Mouse (Mus musculus): Measurements from ENCODE around the gene Csnk2b. TPM values are rescaled to one million over a fixed set of nuclear protein-coding genes. Genes with fewer than 3 reads are reported as not detected.

Gene Csnk2b
- polyA plus RNA-seq, 1 experiment from 2014 or later, result 190 TPM

- peak overlapping the region; percentile 85 for H3K9ac ChIP-seq
- no peak for ATAC-seq (ENCODE audit: insufficient number of reproducible peaks, low FRiP score)
- no peaks in the 10 kb centered on the region for H3K9me3 ChIP-seq (replicated peaks)
- H3K4me2 ChIP-seq, result peak overlapping the region; percentile 92
- H3K4me1 ChIP-seq (replicated peaks), result peaks cover 27% of the 10 kb centered on the region
- no peaks in the 10 kb centered on the region for H3K27me3 ChIP-seq (replicated peaks)
- peak overlapping the region; percentile 76 for H3K4me3 ChIP-seq
- peak overlapping the region; percentile 34; the same call in 1 of the 2 replicates for H3K27ac ChIP-seq (ENCODE audit: poor library complexity, severe bottlenecking)
- WGBS, result under 1% methylated on average over 33 of the region's 33 CpGs
- H3K36me3 ChIP-seq, result peaks cover 51% of the 10 kb centered on the region
Observed at GRCm38 (mm10) chr17:35120745-35121142, 1.1 kb downstream of the Csnk2b start.

DNA sequence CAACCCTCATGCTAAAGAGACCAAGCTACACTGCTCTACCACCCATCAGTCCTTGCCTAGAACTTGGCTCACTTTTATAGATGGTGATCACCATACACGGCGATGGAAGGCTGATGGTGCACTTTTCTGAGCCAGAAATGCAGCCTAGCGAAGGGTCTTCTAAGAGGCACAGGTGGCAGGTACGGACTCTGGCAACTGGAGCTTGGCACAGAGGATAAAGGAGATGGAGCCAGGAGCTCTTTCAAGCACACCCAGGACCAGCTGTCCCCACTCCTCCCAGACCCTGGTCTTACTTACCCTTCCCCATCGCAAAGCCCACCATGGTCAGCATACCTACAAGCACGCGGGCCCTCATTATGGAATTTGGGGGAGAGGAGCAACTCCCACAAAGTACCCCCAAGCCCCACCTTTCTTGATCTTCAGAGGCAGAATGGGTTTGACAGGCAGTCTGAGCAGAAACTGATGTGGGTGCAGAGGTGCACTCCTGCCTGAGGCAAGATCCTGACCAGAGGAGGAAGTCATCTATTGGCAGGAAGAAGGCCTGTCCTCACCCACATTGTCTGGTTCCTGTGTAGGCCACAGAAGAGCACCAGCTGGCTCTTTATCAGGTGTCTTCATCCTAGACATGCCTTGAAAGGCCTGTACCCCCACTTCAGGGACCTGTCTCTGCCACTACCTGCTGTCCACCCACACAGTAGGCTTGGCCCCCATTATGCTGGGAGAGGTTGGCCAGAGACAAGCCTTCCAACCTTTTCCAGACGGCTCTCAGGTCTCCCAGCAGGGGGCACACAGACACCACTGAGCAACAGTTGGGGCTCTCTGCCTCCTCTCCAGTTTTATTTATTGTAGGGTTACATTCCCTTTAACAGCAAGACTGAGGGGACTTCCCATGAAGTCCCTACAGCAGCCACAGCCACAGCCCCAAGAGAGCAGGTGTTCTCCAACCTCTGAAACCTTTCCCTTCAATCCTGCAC is 6.5 kb downstream of the Csnk2b start, which contains the start of gene Ly6g5b:
TSS of gene Ly6g5b (minus strand) at position 383 of the 974 bp plus-strand sequence.
- peaks cover 8% of the 10 kb centered on the region for H3K4me1 ChIP-seq (replicated peaks)
- H3K4me2 ChIP-seq, result no peak within 1 kb of the TSS
- no peak within 1 kb of the TSS for H3K4me3 ChIP-seq
- H3K27me3 ChIP-seq (replicated peaks), result 0 out of 2 replicates have a peak, but pooled peaks cover 3% of the 10 kb centered on the region
- no peak within 1 kb of the TSS for H3K27ac ChIP-seq (ENCODE audit: poor library complexity, severe bottlenecking)
- WGBS, result 84% methylated on average over 8 of the region's 8 CpGs
- no peaks in the 10 kb centered on the region for H3K9me3 ChIP-seq (replicated peaks)
- H3K9ac ChIP-seq, result no peak within 1 kb of the TSS
- peaks cover 57% of the 10 kb centered on the region for H3K36me3 ChIP-seq
- ATAC-seq (ENCODE audit: insufficient number of reproducible peaks, low FRiP score), result no peak

- H3K4me2 ChIP-seq, result peak overlapping the region; percentile 38; the same call in 1 of the 2 replicates
- 50% methylated on average over 9 of the region's 9 CpGs for WGBS
Observed at GRCm38 (mm10) chr17:35111774-35112173, 10.1 kb downstream of the Csnk2b start.

GRCm38 (mm10) chr17:35108097-35108496 is 13.8 kb downstream of the Csnk2b start, which contains the start of gene Ly6g5c:
Ly6g5c (plus strand) TSS chr17:35108279.
- no peaks in the 10 kb centered on the region for H3K9me3 ChIP-seq (replicated peaks)
- peaks cover 9% of the 10 kb centered on the region for H3K36me3 ChIP-seq
- ATAC-seq (ENCODE audit: insufficient number of reproducible peaks, low FRiP score), result no peak
- H3K27me3 ChIP-seq (replicated peaks), result 0 out of 2 replicates have a peak, but pooled peaks cover 3% of the 10 kb centered on the region
- WGBS, result 78% methylated on average over 6 of the region's 6 CpGs
- peaks cover 6% of the 10 kb centered on the region for H3K4me1 ChIP-seq (replicated peaks)
- H3K4me2 ChIP-seq, result no peak within 1 kb of the TSS
- no peak within 1 kb of the TSS for H3K27ac ChIP-seq (ENCODE audit: poor library complexity, severe bottlenecking)
- H3K9ac ChIP-seq, result no peak within 1 kb of the TSS
- no peak within 1 kb of the TSS for H3K4me3 ChIP-seq

More at GRCm38 (mm10) chr17:35111774-35112173, 10.1 kb downstream of the Csnk2b start:
- Histone ChIP-seq H3K9ac (no peak overlapping the region), H3K27me3 (replicated peaks) (0 out of 2 replicates have a peak, but pooled peaks cover 3% of the 10 kb centered on the region), H3K9me3 (replicated peaks) (no peaks in the 10 kb centered on the region), H3K36me3 (peaks cover 29% of the 10 kb centered on the region), H3K4me1 (replicated peaks) (no peaks in the 10 kb centered on the region), H3K4me3 (no peak overlapping the region), H3K27ac (ENCODE audit: poor library complexity, severe bottlenecking) (0 out of 2 replicates have a peak overlapping the region, but pooled peaks have one; percentile 41)
- ATAC-seq (ENCODE audit: insufficient number of reproducible peaks, low FRiP score), result no peak

- no peak for ATAC-seq (ENCODE audit: insufficient number of reproducible peaks, low FRiP score)
- no peak overlapping the region for H3K27ac ChIP-seq (ENCODE audit: poor library complexity, severe bottlenecking)
- H3K27me3 ChIP-seq (replicated peaks), result 0 out of 2 replicates have a peak, but pooled peaks cover 3% of the 10 kb centered on the region
- peaks cover 19% of the 10 kb centered on the region for H3K4me1 ChIP-seq (replicated peaks)
- H3K4me2 ChIP-seq, result no peak overlapping the region
- no peaks in the 10 kb centered on the region for H3K9me3 ChIP-seq (replicated peaks)
- WGBS, result 68% methylated on average over 3 of the region's 3 CpGs
- H3K9ac ChIP-seq, result no peak overlapping the region
- no peak overlapping the region for H3K4me3 ChIP-seq
- H3K36me3 ChIP-seq, result peaks cover 25% of the 10 kb centered on the region
Observed at GRCm38 (mm10) chr17:35106522-35106921, 15.3 kb downstream of the Csnk2b start.

DNA sequence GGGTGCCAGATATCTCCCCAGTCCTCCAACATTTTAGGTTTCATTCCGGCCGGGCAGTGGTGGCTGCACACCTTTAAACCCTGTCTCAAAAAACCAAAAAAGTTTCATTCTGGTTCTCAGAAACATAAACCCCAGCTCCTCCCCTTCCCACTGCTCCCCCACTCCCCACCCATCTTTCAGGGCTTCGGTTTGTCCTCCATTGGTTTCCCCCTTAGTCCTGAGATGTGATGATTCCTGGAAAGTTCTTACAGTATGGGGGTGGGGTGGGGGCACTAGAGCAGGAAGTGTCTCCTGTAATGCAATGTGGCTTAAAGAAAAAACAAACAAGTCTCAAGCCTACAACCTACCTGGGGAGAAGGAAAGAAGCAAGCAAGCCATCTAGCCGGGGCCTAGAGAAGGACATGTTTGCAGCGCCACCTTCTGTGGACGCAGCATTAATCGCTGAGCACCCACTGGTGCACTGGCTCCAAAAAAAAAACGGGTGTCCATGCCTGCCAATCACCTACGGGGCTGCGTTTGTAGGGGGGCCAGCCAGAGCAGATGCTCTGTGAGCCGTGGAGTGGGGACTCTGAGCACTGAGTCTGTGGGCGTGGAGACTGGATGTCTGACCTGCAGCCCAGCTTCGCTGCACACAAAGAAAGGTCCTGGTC is 16.0 kb downstream of the Csnk2b start:
- no peak overlapping the region for H3K27ac ChIP-seq (ENCODE audit: poor library complexity, severe bottlenecking)
- WGBS, result 29% methylated on average over 13 of the region's 13 CpGs
- peak overlapping the region; percentile 52 for H3K9ac ChIP-seq
- H3K36me3 ChIP-seq, result peaks cover 31% of the 10 kb centered on the region
- no peaks in the 10 kb centered on the region for H3K9me3 ChIP-seq (replicated peaks)
- no peaks in the 10 kb centered on the region for H3K27me3 ChIP-seq (replicated peaks)
- ATAC-seq (ENCODE audit: insufficient number of reproducible peaks, low FRiP score), result no peak
- no peak overlapping the region for H3K4me3 ChIP-seq
- peak overlapping the region; percentile 29; the same call in 1 of the 2 replicates for H3K4me2 ChIP-seq
- H3K4me1 ChIP-seq (replicated peaks), result peaks cover 24% of the 10 kb centered on the region

DNA sequence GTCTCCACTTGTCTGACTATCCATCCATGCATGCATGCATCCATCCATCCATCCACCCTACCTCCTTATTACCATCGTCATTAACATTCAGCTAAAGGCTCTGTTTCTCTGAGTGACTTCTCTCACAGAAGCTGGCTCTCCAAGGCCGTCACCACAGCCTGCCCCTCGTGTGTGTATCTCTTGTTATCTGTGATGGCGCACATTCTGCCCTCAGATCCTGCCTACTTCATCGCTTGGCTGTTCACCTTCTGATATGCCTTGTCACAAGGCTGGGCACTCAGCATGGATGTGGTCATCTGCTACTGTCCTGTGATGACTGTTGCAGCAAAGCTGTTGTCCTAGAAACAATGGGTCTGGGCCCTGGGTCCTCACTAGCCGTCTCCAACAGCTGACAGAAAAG is 17.1 kb downstream of the Csnk2b start:
- 52% methylated on average over 6 of the region's 6 CpGs for WGBS
- no peak for ATAC-seq (ENCODE audit: insufficient number of reproducible peaks, low FRiP score)
- Histone ChIP-seq H3K36me3 (peaks cover 42% of the 10 kb centered on the region), H3K4me3 (no peak overlapping the region), H3K27me3 (replicated peaks) (no peaks in the 10 kb centered on the region), H3K4me1 (replicated peaks) (peaks cover 29% of the 10 kb centered on the region), H3K4me2 (no peak overlapping the region), H3K9ac (no peak overlapping the region), H3K27ac (ENCODE audit: poor library complexity, severe bottlenecking) (no peak overlapping the region), H3K9me3 (replicated peaks) (no peaks in the 10 kb centered on the region)

DNA sequence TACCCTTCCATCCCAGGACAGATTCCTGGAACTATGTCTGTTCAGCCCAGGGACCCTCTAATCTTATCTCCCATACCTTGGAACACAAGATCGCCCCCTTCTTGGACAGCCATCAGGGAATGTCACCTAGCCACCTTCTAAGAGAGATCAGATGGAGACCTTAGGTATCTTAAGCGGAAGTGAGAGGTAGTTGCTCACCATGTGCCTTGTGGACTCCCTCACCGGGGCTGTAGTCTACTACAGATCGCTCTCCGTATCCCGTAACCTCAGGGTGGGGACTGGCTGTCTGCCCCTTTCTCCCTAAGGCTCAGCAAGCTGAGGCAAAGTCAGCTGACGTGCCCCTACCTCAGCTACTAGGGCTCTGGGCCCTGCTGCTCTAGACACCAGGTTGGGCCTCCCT is 17.8 kb downstream of the Csnk2b start:
- WGBS, result 83% methylated on average over 7 of the region's 7 CpGs
- Histone ChIP-seq H3K9ac (no peak overlapping the region), H3K4me2 (no peak overlapping the region), H3K9me3 (replicated peaks) (no peaks in the 10 kb centered on the region), H3K36me3 (peaks cover 49% of the 10 kb centered on the region), H3K4me3 (no peak overlapping the region), H3K4me1 (replicated peaks) (peaks cover 29% of the 10 kb centered on the region), H3K27me3 (replicated peaks) (no peaks in the 10 kb centered on the region), H3K27ac (ENCODE audit: poor library complexity, severe bottlenecking) (no peak overlapping the region)
- no peak for ATAC-seq (ENCODE audit: insufficient number of reproducible peaks, low FRiP score)

- Histone ChIP-seq H3K36me3 (peaks cover 57% of the 10 kb centered on the region), H3K4me1 (replicated peaks) (peaks cover 29% of the 10 kb centered on the region), H3K9me3 (replicated peaks) (no peaks in the 10 kb centered on the region), H3K4me3 (no peak overlapping the region), H3K4me2 (no peak overlapping the region), H3K9ac (no peak overlapping the region), H3K27me3 (replicated peaks) (no peaks in the 10 kb centered on the region), H3K27ac (ENCODE audit: poor library complexity, severe bottlenecking) (no peak overlapping the region)
- ATAC-seq (ENCODE audit: insufficient number of reproducible peaks, low FRiP score), result no peak
- WGBS, result 52% methylated on average over 6 of the region's 6 CpGs
Observed at GRCm38 (mm10) chr17:35103221-35103690, 18.6 kb downstream of the Csnk2b start.

DNA sequence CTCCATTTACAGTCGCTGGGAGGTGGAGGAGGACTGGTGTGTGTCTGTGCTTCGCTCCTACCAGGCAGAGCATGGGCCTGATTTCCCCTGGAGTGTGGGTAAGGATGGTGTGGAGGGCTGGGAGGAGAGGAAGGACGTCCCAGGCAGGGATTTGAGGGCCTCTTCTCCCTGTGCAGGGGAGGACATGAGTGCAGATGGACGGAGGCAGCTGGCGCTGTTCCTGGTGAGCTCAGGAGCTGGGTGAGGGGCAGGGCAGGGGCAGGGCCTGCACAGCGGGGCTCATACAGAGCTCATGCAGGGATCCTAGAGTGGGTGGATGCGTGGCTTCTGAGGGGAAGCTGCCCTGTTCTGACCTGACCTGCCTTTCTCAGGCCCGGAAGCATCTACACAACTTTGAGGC is 19.6 kb downstream of the Csnk2b start:
- H3K36me3 ChIP-seq, result peaks cover 66% of the 10 kb centered on the region
- no peak overlapping the region for H3K4me2 ChIP-seq
- WGBS, result 69% methylated on average over 8 of the region's 8 CpGs
- H3K9ac ChIP-seq, result no peak overlapping the region
- ATAC-seq (ENCODE audit: insufficient number of reproducible peaks, low FRiP score), result no peak
- no peaks in the 10 kb centered on the region for H3K9me3 ChIP-seq (replicated peaks)
- no peak overlapping the region for H3K27ac ChIP-seq (ENCODE audit: poor library complexity, severe bottlenecking)
- no peaks in the 10 kb centered on the region for H3K27me3 ChIP-seq (replicated peaks)
- peaks cover 29% of the 10 kb centered on the region for H3K4me1 ChIP-seq (replicated peaks)
- H3K4me3 ChIP-seq, result no peak overlapping the region

- 87% methylated on average over 11 of the region's 11 CpGs for WGBS
- Histone ChIP-seq H3K27ac (ENCODE audit: poor library complexity, severe bottlenecking) (no peak overlapping the region), H3K4me2 (no peak overlapping the region), H3K9ac (no peak overlapping the region), H3K4me3 (no peak overlapping the region), H3K4me1 (replicated peaks) (peaks cover 29% of the 10 kb centered on the region), H3K27me3 (replicated peaks) (no peaks in the 10 kb centered on the region), H3K36me3 (peaks cover 77% of the 10 kb centered on the region), H3K9me3 (replicated peaks) (no peaks in the 10 kb centered on the region)
- ATAC-seq (ENCODE audit: insufficient number of reproducible peaks, low FRiP score), result no peak
Observed at GRCm38 (mm10) chr17:35101161-35101560, 20.7 kb downstream of the Csnk2b start.

Data from heart, embryonic 12.5 days (tissue).